Mouse (Mus musculus): Measurements from ENCODE around the gene Il15ra.
A peak's percentile ranks its signal among the peaks of the same experiment; 100 is the strongest.

The Il15ra gene

DNA sequence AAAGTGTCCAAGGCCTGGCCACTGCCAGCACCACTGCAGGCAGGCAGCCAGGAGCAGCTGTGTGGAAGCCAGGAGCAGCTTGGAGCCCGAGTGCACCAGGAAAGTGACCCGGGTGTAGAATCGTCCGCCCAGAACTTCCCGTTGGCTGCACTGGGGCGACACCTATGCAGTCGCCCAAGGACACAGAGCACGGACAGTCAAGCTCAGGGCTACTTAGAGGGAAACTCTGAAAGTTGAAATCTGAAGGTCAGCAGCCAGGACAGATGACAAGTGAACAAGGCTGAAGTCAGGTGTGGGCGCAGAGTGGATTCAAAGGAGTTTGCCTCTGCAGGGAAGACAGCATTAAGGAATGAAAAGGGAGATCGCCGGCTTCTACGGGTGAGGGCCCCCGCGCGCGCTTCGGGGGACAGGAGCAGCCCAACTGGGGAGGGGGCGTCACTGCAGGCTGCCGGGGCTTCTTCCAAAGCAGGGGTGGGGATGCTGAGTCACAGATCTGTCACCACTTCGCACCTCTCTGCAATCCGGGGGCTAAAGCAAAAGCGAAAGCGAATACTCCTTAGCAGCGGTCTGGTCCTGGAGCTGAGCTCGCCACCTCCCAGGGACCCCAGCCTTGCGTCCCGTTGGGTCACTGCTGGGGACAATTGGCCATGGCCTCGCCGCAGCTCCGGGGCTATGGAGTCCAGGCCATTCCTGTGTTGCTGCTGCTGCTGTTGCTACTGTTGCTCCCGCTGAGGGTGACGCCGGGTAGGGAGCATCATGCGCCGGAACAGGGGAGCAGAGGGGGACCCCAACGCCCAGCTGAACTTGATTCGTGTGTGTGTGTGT, at the start of gene Il15ra:
Gene Il15ra, plus strand, starts transcription at position 90 of the 825 bp plus-strand sequence.
- DNase-seq (ENCODE audit: low spot score) = no peak

- DNase-seq (ENCODE audit: low spot score) = no peak
Observed at GRCm38 (mm10) chr2:11657581-11657980, 47.5 kb upstream of the Il15ra start.

GRCm38 (mm10) chr2:11659263-11659662, 45.8 kb upstream of the Il15ra start:
- no peak for DNase-seq (ENCODE audit: low spot score)

DNA sequence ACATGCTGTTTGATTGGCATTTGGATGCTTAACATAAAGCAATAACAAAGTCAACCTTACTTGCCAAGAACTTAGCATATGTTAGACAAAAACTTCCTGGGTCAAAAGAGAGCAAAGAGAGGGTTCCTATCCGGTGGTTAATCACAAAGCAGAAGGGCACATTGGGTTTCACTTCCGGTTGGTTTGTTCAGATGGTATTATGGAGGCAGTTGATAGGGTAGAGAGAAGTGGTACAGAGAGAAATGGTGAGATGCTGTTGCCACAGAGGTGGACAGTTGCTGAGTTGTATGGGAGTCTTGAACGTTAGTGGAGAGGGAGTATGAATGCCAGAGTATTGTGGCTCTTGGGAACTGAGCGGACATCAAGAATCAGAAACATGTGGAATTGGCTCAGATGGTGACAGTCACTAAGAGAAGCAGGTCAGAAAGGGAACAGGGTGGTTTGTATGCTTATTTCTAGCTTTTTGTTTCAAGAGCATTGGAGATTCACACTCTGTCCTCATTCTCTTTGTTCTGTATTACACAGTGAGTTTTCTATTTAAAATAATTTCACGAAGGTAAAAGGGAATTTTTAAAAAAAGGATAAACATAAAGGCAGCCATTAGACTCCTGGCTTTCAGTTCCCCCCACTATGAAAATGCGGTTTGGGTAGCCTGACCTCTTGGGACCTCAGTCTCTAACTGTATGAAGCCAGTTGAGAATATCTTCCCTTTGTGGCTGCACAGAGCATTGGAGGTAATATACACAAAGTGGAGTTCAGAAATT, 42.8 kb upstream of the Il15ra start:
- DNase-seq (ENCODE audit: low spot score) = no peak

GRCm38 (mm10) chr2:11662907-11663230, 42.2 kb upstream of the Il15ra start:
- no peak for DNase-seq (ENCODE audit: low spot score)

DNA sequence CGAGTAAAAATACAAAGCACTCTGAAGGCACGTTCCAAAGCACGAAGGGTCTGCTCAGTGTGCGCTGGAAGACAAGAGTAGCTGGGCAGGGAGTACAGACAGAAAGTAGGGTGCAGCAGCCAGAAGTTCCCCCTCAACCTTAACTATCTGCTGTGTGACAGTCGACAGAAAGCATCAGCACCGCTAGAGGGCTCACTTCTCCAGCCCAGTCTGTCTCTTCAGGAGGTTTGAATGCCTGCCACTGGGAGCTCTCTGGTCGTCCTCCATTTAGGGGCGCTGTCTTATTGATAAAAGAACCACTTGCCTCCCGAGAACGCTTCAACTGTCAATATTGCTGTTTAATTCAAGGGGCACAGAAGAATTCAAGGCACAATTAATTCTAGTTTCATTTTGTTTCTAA, 41.1 kb upstream of the Il15ra start:
- peak; percentile 75 for DNase-seq (ENCODE audit: low spot score)

DNA sequence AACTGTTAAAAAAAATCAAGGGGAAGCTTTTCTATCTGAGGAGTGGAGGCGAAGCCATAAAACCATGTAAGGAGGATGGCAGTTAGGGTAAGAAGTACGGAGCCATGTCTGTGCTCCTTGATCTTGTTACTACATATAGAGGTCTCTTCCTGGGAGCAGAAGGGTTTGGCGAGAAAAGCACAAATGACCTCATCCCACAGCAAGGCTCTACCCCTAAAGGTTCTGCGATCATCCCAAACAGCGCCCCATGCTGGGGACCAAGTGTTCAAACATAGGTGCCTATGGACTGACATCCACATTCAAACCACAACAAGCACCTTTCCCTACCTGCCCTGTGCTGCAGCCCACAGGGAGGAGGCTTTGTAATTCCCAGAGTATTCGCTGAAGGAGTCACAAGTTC, 40.7 kb upstream of the Il15ra start:
- no peak for DNase-seq (ENCODE audit: low spot score)

DNA sequence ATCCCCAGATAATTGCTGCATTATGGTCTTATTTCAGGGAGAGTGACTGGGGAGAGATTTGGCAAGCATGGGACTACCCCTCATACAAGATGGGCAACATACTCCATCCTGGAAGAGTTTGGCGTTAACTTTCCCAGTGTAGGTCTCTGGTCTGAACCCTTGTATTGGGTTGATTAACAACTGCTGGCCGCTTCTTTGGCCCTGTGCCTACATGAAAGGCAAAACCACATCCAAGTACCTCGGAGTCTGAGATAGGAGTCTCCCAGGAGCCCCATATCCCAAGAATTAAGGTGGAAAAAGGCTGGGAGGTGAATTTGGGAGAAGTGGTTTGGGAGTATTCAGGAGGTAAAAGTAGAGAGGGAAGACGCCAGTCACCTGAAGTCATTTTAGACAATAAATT, 40.3 kb upstream of the Il15ra start:
- no peak for DNase-seq (ENCODE audit: low spot score)

GRCm38 (mm10) chr2:11665326-11665725, 39.8 kb upstream of the Il15ra start:
- DNase-seq (ENCODE audit: low spot score) = no peak

DNA sequence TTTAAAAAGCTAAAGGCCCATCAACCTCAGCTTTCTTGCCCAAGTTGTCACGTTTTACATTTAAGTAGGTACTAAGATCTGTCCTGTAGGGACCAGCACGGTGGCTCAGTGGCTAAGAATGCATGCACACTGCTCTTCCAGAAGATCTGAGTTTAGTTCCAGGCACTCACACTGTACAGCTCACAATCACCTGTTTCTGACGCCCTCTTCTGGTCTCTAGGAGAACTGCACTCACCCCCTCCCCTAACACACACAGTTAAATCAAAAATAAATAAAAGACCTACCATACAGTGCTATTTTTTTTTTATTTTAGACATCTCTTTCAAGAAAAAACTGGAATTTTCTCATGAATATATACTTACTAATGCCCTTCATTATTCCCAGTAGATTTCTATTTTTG, 32.9 kb upstream of the Il15ra start:
- DNase-seq (ENCODE audit: low spot score) = no peak

DNA sequence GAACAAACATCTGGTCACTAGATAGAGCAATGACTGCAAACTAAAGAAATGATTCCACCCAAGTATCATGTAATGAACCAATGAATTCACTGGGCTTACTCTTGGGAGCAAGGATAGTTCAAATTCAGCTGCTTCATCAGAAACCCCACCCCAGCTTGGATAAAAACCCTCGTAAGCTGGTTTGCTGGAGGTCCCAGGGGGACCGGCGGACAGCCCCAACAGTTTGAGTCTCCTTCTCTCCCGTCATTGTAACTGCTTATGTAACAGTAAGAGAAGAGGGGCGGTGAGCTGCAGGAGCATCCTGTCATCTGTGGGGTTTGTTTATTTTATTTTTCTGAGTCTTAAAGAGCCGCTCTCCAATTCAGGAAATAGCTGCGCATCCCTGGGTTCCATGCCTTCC, 25.5 kb upstream of the Il15ra start:
- no peak for DNase-seq (ENCODE audit: low spot score)

DNA sequence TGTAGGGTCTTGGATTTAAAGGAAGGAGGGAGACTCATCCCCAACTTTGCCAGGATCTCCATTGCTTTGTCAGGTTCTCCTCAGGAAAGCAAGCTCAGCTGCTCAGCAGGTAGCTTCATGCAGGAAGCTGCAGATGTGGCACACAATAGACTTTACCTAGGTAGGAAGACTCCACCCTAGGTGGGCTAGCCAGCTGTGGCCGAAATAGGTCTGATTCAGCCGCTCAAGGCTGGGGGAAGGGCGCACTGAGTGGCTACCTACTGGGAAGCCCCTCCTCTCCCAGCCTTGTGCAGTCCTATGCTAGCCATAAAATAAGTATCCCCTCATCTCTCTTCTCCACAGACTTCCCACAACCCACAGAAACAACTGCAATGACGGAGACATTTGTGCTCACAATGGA, 22.4 kb upstream of the Il15ra start:
- no peak for DNase-seq (ENCODE audit: low spot score)

DNA sequence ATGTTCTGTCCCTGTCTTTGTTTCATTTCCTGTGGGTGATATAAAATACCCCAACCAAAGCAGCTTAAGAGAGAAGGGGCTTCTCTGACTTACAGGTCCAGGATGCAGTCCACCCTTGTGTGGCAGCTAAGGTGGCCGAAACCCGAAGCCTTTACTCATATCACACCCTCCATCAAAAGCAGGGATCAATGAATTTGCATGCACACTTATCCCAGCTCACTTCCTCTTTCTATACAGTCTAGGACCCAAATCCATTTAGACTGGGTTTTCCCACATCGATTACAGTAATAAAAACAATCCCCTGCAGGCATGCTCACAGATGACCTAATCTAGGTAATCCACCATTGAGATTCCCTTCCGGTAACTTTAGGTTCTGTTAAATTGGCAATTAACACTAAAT, 18.6 kb upstream of the Il15ra start:
- no peak for DNase-seq (ENCODE audit: low spot score)

GRCm38 (mm10) chr2:11687436-11687835, 17.7 kb upstream of the Il15ra start:
- DNase-seq (ENCODE audit: low spot score) = no peak

GRCm38 (mm10) chr2:11690201-11690890, 14.7 kb upstream of the Il15ra start:
- no peak for DNase-seq (ENCODE audit: low spot score)

DNA sequence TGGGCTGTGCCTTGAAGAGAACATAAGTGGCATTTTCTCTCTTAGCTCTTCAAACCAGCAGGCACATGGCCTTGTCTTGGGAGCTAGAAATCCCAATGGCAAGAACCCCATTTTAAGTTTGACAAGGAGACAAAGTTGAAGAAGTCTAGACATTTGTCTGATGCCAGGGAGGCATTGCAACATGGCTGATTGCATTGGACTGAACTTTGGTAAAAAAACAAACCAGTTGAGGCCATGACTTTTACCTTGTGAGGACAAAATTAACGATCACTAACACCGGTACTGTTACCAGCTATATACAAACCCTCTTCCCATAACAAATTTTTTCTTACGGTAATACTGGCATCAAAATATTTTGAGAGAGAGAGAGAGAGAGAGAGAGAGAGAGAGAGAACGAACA, 11.7 kb upstream of the Il15ra start:
- DNase-seq (ENCODE audit: low spot score) = no peak

- no peak for DNase-seq (ENCODE audit: low spot score)
Observed at GRCm38 (mm10) chr2:11694104-11694503, 11.0 kb upstream of the Il15ra start.

DNA sequence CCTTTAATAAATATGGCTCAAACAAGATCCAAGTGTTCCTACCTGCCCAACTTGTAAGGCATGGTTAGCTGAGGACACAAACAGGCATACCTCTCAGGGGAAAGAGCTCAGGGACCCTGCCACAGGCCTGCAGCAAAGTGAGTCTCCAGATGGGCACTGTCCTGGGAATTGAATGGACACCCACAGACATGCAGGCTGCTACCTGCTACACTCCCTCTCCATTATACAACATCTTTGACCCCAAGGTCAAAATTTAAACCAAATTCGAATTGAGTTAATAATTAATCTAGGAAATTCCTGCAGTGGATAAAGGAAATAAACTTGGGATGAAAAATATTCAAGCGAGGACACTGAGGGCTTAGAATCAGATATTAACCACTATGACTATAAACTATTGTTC, 9.2 kb upstream of the Il15ra start:
- DNase-seq (ENCODE audit: low spot score) = no peak

DNA sequence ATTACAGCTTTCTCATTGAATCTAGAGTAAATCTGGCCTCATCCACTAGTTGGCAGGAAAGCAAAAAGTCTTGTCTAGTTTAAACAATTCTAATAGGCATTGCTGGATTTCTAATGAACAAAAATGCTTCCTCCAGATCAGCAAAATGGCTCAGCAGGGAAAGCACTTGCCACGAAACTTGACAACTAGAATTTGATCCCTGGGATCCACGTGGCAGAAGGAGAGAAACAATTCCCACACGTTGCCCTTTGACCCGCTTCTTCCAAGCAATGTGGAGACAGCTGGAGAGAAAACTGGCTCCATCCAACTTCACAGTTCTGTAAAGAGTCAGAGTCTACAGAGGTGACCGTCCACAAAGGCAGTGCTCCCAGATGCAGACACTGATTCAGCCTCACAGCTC, 6.1 kb upstream of the Il15ra start:
- no peak for DNase-seq (ENCODE audit: low spot score)

- no peak for DNase-seq (ENCODE audit: low spot score)
Observed at GRCm38 (mm10) chr2:11699905-11700304, 5.2 kb upstream of the Il15ra start.

DNA sequence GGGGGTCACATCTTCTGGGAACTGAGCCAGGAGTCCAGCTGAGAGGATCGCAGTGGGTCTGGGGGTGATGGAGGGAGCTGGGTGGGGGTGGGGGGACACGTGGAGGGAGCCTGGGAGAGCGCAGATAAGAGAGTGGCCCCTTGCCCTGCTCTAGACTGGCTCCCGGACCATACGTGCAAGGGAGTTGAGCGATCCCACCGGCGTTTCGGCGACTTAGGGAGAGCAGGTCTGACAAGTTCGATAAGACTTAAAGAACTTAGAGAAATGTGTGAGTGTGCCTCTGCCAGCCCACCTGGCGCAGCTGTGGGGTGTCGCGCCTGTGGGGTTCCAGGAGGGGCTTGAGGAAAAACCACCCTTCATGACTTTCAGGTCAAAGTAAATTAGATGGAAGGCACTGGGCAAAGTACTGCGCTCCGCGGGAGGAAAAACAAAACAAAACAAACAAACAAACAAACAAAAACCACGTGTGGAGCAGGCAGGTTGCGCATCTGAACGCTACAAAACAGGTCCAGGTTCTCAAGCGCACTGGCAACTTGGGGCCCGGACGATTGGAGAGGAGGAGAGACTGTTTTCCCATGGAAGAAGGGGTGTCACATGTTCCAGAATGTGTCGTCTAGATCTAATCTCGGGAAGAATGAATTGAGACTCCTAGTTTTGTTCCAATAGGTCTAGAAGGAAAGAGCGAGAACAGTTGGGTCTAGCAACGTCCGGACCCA, 1.1 kb downstream of the Il15ra start:
- no peak for DNase-seq (ENCODE audit: low spot score)

GRCm38 (mm10) chr2:11706746-11707065, 1.6 kb downstream of the Il15ra start:
- DNase-seq (ENCODE audit: low spot score) = no peak

GRCm38 (mm10) chr2:11708538-11708937, 3.4 kb downstream of the Il15ra start:
- DNase-seq (ENCODE audit: low spot score) = no peak
